Mouse (Mus musculus): ENCODE measurements at regions not wholly inside any gene's neighbourhood (a gene's known extent, or its start where the extent isn't known, plus 50 kb on each side); places are given as distances from the start of the nearest gene placed in this dataset.

DNA sequence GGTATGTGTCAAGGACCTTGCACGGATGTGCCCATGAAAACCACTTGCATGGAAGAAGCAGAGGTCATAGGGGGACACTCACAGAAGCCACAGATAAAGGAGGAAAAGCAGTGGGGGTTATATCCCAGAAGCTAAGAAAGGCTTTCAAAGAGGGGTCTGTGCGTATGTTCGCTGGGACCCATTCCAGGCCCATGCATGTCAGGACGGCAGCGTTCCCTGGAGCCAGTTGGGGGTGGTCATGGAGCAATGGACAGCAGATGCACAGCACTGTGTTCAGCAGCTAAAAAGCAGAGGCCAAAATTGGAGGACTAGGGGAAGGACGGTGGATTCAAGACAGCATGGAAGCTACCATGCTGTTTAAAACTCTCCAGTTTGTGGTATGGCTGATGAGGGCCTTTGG, 52.4 kb upstream of the Lhx8 start:
- no peaks in the 10 kb centered on the region for H3K36me3 ChIP-seq (ENCODE audit: control insufficient read depth, insufficient read depth, low read length)
- no peak overlapping the region for H3K4me3 ChIP-seq (replicated peaks; ENCODE audit: low read length)
- H3K9ac ChIP-seq (ENCODE audit: low read depth, low read length, severe bottlenecking): no peak overlapping the region
- H3K9me3 ChIP-seq (ENCODE audit: control insufficient read depth, low read length): no peaks in the 10 kb centered on the region
- WGBS: 81% methylated on average over 6 of the region's 6 CpGs
- H3K4me1 ChIP-seq (ENCODE audit: control insufficient read depth, insufficient read depth, low read length): no peaks in the 10 kb centered on the region
- DNase-seq (ENCODE audit: low spot score) (no peak), ATAC-seq (ENCODE audit: low FRiP score, low read depth) (no peak)
- H3K27ac ChIP-seq (replicated peaks; ENCODE audit: low read depth, low read length): no peak overlapping the region
- TF ChIP-seq POLR2A (IDR thresholded peaks at IDR 0.05; ENCODE audit: borderline replicate concordance, extremely low read depth, insufficient read depth, insufficient read length): no peak
- H3K4me2 ChIP-seq (replicated peaks; ENCODE audit: low read depth, low read length, severe bottlenecking): no peak overlapping the region
- H3K27me3 ChIP-seq (ENCODE audit: control insufficient read depth, insufficient read depth, low read length): no peaks in the 10 kb centered on the region

DNA sequence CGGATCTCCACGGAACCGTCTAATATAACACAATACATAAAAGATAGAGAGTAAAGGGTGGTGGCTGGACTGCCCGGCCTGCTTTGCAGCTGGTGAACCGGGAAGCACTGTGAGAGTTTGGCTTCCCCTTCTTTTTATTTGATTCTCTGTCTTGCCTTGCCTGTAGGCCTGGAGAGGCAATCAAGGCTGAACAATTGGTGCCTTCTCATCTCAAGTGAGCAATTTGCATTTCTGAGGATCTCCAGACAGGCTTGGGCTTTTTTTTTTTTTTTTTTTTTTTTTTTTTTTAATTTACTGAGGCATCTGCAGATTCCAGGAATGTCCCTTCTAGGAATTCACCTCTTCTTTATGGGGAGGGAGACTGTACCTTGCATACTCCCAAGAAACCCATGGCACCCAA, 51.1 kb upstream of the Lhx8 start:
- WGBS: 45% methylated on average over 5 of the region's 5 CpGs
- no peaks in the 10 kb centered on the region for H3K9me3 ChIP-seq (ENCODE audit: control insufficient read depth, low read length)
- no peak for TF ChIP-seq POLR2A (IDR thresholded peaks at IDR 0.05; ENCODE audit: borderline replicate concordance, extremely low read depth, insufficient read depth, insufficient read length)
- H3K4me1 ChIP-seq (ENCODE audit: control insufficient read depth, insufficient read depth, low read length): no peaks in the 10 kb centered on the region
- DNase-seq (ENCODE audit: low spot score) (no peak), ATAC-seq (ENCODE audit: low FRiP score, low read depth) (no peak)
- H3K27me3 ChIP-seq (ENCODE audit: control insufficient read depth, insufficient read depth, low read length): no peaks in the 10 kb centered on the region
- no peaks in the 10 kb centered on the region for H3K36me3 ChIP-seq (ENCODE audit: control insufficient read depth, insufficient read depth, low read length)
- H3K4me3 ChIP-seq (replicated peaks; ENCODE audit: low read length): no peak overlapping the region
- no peak overlapping the region for H3K4me2 ChIP-seq (replicated peaks; ENCODE audit: low read depth, low read length, severe bottlenecking)
- no peak overlapping the region for H3K9ac ChIP-seq (ENCODE audit: low read depth, low read length, severe bottlenecking)
- no peak overlapping the region for H3K27ac ChIP-seq (replicated peaks; ENCODE audit: low read depth, low read length)

All from limb, embryonic 14.5 days (tissue).